Mouse (Mus musculus): ENCODE measurements at regions not wholly inside any gene's neighbourhood (a gene's known extent, or its start where the extent isn't known, plus 50 kb on each side); places are given as distances from the start of the nearest gene placed in this dataset.

GRCm38 (mm10) chr8:34505829-34506555 is 394.5 kb upstream of the Gm10131 start:
- no peak for ATAC-seq (replicated peaks; ENCODE audit: low read depth, poor library complexity, severe bottlenecking)

- ATAC-seq (replicated peaks; ENCODE audit: low read depth, poor library complexity, severe bottlenecking): no peak
Measured at GRCm38 (mm10) chr8:34505102-34505501, 393.6 kb upstream of the Gm10131 start.

DNA sequence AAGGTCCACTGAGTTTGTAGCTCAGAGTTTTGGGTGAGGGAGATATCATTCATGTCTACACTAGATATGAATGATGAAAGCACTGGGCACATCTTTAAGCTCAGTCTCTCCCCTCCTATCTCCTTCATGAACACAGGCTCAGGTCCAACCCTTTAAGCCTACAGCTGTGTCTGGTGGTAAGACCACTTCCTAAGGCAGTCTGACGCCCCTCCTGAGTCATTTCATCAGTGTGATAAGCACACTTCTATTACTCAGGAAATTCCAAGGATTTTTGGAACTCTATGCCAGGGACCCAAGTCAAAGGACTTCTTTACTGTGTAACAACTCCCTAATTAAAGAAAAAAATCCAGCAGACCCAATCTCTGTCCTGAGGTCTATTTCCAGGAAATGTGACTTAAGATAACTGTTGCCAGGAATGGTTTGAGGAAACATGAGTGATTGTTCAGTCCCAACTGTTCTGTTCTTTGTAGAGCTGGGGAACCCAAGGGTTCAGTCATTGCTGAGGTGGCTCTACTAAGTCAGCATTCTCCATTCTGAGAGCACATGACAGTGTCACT is 391.1 kb upstream of the Gm10131 start:
- ATAC-seq (replicated peaks; ENCODE audit: low read depth, poor library complexity, severe bottlenecking): no peak

DNA sequence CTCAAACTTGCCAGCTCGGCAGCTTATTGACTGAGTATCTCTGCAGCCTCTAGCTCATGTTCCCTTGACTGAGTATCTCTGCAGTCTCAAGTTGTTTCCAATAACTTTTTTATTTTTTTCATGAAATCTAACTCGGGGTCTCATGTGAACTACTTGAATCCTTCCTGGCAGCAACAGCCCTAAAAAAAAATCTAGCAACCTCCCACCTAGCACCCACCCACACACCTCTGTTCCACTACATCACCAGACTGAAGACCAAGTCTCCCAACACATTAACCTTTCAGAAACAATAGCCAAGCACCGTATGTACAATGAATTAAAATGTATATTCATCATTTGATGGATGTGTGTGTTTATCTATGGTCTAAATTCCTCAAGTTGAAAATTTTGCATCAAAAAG is 387.7 kb upstream of the Gm10131 start:
- ATAC-seq (replicated peaks; ENCODE audit: low read depth, poor library complexity, severe bottlenecking): no peak

DNA sequence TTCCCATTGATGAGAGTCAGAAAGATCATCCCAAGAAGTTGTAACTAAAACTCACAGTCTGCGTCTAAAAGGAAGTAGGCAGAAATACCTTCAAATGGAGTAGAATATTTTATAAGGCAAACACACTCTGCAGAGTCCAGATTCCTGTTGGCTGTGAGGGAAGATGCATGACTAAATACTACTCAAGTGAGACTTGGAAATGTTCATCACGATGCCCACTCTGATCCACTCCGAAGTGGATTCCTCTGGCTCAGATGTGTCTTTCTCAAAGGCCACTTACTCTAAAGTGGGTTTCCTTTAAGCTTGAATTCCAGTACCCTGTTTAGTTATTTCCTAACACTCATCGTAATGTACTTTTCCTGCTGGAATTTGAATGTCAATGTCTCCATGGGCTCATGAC is 385.2 kb upstream of the Gm10131 start:
- no peak for ATAC-seq (replicated peaks; ENCODE audit: low read depth, poor library complexity, severe bottlenecking)

- no peak for ATAC-seq (replicated peaks; ENCODE audit: low read depth, poor library complexity, severe bottlenecking)
Measured at GRCm38 (mm10) chr8:34495974-34496373, 384.4 kb upstream of the Gm10131 start.

GRCm38 (mm10) chr8:34488746-34489400 is 377.3 kb upstream of the Gm10131 start:
- no peak for ATAC-seq (replicated peaks; ENCODE audit: low read depth, poor library complexity, severe bottlenecking)

DNA sequence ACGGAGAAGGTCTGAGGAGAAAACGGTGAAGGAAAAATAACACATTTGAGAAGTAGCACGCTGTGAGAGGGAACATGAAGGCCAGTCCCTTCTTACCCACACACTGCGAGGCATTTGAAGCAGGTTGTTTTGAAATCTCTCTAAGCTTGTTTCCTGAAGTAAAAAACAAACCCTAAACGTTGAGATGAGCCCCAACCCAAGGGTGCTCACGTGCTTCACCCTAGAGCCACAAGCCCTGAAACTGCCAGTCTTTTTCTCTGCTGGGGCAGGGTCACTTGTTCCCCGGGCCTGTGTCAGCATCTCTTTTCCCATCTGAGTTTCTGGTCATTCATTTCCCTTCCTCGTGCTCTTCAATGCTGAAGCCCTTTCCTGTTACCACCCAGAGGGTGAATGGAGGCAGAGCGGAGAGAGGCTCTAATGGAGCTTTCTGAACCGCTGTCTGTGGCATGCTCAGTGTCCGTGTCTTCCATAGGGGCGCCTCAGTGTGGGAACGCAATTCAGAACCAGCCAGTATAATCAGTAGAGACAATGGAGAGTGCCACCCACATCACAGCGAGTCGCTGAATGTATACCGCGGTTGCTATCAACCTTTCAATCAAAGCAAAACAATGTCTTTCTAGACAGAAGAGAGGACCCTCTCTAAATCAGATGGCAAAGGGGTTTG is 375.0 kb upstream of the Gm10131 start:
- ATAC-seq (replicated peaks; ENCODE audit: low read depth, poor library complexity, severe bottlenecking): no peak

DNA sequence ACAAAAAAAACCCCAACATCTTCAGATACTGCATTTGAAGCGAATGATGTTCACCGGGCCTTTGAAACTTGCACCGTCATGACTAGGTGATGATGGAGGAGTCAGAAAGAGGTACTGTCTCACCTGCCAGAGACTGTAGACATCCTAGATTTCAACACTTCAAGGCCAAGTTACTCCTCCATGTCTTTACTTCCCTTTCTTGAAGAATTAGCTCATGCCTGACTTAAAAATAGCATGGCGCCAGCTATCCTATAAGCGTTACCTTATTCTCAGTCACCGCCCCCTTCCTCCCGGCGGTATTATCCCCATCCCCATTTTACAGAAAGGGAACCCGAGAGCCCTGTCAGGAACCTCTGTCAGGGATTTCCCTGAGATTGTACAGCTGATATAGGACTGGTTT is 374.4 kb upstream of the Gm10131 start:
- no peak for ATAC-seq (replicated peaks; ENCODE audit: low read depth, poor library complexity, severe bottlenecking)

GRCm38 (mm10) chr8:34485346-34485745 is 373.8 kb upstream of the Gm10131 start:
- ATAC-seq (replicated peaks; ENCODE audit: low read depth, poor library complexity, severe bottlenecking): 0 out of 2 replicates have a peak, but pooled peaks have one; percentile 22

- peak; percentile 83 for ATAC-seq (replicated peaks; ENCODE audit: low read depth, poor library complexity, severe bottlenecking)
Measured at GRCm38 (mm10) chr8:34484551-34485335, 373.2 kb upstream of the Gm10131 start.

DNA sequence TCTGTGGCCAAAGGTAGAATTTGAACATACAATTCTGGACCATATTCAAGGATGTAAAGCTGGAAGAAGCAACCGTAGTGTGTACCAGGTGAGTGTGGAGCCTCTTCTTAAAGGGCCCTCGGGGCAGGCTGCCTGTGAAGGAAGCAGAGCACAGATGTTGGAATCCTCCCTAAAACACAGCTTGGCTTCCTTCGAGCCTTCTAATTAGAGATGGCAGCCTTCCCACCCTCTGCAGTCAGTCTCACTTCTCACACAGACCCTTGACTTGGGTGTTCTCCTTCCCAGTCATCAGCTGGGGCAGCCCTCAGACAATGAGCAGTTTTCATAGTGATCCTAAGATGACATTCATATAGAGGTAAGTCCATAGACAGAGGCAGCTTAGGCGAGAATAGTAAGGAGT is 371.7 kb upstream of the Gm10131 start:
- no peak for ATAC-seq (replicated peaks; ENCODE audit: low read depth, poor library complexity, severe bottlenecking)

DNA sequence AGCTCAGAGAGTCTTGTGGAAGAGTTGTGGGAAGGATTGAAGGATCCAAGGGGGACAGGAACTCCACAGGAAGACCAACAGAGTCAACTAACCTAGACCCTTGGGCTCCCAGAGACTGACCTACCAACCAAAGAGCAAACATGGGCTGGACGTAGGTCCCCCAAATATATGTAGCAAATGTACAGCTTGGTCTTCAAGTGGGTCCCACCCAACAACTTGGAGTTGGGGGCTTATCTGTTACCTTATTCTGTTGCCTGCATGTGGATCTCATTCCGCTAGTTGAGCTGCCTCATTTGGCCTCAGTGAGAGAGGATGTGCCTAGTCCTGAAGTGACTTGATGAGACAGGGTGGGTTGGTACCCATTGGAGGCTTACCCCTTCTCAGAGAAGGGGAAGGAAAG is 371.1 kb upstream of the Gm10131 start:
- ATAC-seq (replicated peaks; ENCODE audit: low read depth, poor library complexity, severe bottlenecking): no peak

- no peak for ATAC-seq (replicated peaks; ENCODE audit: low read depth, poor library complexity, severe bottlenecking)
Measured at GRCm38 (mm10) chr8:34480496-34480895, 369.0 kb upstream of the Gm10131 start.

DNA sequence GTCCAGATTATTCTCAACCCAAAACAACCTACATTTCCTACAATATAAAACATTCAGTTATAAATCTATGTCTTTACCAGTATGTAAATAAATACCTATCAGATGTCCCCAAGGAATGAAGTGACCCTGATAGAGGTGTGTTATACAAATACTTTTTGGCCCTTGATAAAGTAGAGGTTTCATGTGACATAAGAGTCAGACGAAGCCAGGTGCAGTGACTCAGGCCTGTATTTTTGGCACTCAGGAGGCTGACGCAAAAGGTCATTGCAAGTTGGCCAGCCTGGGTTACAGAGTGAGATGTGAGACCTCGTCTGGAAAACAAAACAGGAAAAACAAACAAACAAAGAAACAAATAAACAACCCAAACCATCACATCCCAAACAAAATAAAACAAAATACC is 367.4 kb upstream of the Gm10131 start:
- no peak for ATAC-seq (replicated peaks; ENCODE audit: low read depth, poor library complexity, severe bottlenecking)

GRCm38 (mm10) chr8:34478465-34478864 is 366.9 kb upstream of the Gm10131 start:
- ATAC-seq (replicated peaks; ENCODE audit: low read depth, poor library complexity, severe bottlenecking): no peak

DNA sequence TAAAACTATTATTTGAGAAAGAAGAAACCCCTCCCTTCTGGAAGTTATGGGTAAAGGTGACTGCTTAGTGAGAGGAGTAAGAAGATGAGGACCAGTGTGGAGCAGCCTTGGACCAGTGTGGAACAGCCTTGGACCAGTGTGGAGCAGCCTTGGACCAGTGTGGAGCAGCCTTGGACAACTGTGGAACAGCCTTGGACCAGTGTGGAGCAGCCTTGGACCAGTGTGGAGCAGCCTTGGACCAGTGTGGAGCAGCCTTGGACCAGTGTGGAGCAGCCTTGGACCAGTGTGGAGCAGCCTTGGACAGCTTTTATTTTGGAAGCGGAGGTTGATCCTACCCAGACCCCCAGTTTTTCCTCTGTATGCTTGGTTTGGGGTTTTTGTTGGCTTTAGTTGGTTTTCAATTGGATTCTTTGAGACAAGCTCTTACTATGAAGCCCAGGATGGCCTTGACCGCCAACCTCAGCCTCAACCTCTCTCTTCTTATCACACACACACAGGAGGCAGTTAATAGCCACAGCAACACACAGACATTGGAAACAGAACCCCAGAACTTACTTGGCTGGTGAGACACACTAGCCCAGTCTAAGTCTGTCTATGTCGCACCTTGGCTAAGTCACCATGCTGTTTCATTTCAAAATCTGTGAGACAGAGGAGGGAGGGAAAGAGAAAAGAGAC is 364.7 kb upstream of the Gm10131 start:
- no peak for ATAC-seq (replicated peaks; ENCODE audit: low read depth, poor library complexity, severe bottlenecking)

DNA sequence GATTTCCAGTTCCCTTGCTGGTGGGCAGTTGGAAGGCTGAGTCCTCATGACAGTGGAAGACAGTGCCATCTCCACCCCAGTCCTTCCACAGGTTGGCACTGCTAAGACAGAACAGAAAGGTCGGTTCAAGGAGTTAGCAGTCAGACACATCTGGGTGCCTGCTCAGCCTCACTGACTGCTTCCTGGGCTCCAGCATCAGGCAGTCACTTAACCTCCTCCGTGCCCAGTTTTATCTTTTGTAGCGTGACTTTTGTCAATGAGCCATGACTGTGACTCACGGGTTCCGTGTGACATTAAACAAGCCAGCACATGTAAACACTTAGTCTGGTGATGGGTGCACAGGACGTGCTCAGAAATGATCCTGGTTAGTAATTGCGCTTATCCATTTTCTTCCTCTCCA is 363.1 kb upstream of the Gm10131 start:
- ATAC-seq (replicated peaks; ENCODE audit: low read depth, poor library complexity, severe bottlenecking): no peak

DNA sequence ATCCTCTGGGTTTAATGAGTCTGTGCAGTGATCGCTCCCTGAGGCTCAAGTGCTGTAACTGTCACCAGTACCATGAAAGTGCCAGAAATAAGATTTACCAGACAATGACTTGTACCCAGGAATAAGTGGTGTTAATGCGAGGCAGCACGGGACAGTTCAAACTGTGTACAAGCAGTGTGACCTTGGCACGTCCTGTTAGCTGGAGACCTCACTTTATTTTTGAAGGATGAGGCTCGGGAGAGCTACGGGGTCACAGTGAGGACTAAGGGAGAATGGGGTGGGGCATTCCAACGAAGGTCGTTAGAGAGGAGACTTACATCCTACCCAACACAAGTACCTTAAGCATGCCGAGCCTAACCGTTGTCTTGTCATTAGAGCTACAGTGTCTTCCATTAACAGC is 362.2 kb upstream of the Gm10131 start:
- no peak for ATAC-seq (replicated peaks; ENCODE audit: low read depth, poor library complexity, severe bottlenecking)

- no peak for ATAC-seq (replicated peaks; ENCODE audit: low read depth, poor library complexity, severe bottlenecking)
Measured at GRCm38 (mm10) chr8:34473301-34473700, 361.8 kb upstream of the Gm10131 start.

Data from common myeloid progenitor, adult 5-6 weeks (primary cell).